Mouse (Mus musculus) midbrain, embryonic 11.5 days (tissue): ENCODE results near the gene Stx8. TPM values are rescaled to one million over a fixed set of nuclear protein-coding genes. Genes with fewer than 3 reads are reported as not detected.

Experiments used
- ATAC-seq: fragments of 200-750 bp; cut with Nextera tagmentation; 2 replicates; pipeline ENCODE4 v1.8.0; 2017; ENCODE audit warnings: moderate TSS enrichment, moderate library complexity; ENCODE audit not compliant: low FRiP score
- DNase-seq: peaks from one replicate; pipeline ENCODE4 v3.0.0; 2015; ENCODE audit warnings: low spot score; ENCODE audit errors: missing footprints
- H3K27ac ChIP-seq: fragments of 300-500 bp; sonication (generic); 2 replicates; pipeline ENCODE4 v1.5.1; 2014; ENCODE audit warnings: low read depth, low read length
- H3K27me3 ChIP-seq: fragments of 300-500 bp; sonication (generic); 2 replicates; pipeline ENCODE4 v1.6.1; 2014; ENCODE audit warnings: mild to moderate bottlenecking, low read length, moderate library complexity, mixed read lengths; ENCODE audit not compliant: control insufficient read depth, insufficient read depth
- H3K36me3 ChIP-seq: fragments of 300-500 bp; sonication (generic); 2 replicates; pipeline ENCODE4 v1.6.1; 2014; ENCODE audit warnings: mild to moderate bottlenecking, low read length, moderate library complexity, mixed read lengths; ENCODE audit not compliant: control insufficient read depth, insufficient read depth
- H3K4me1 ChIP-seq: fragments of 300-500 bp; sonication (generic); 2 replicates; pipeline ENCODE4 v1.6.1; 2014; ENCODE audit warnings: low read length; ENCODE audit not compliant: control insufficient read depth, insufficient read depth
- H3K4me2 ChIP-seq: fragments of 300-500 bp; sonication (generic); 2 replicates; pipeline ENCODE4 v1.6.1; 2014; ENCODE audit warnings: mild to moderate bottlenecking, moderate library complexity
- H3K4me3 ChIP-seq: fragments of 300-500 bp; sonication (generic); 2 replicates; pipeline ENCODE4 v1.5.1; 2014; ENCODE audit warnings: low read depth, low read length
- H3K9ac ChIP-seq: fragments of 300-500 bp; sonication (generic); 2 replicates; pipeline ENCODE4 v1.6.1; 2014; ENCODE audit warnings: low read length
- H3K9me3 ChIP-seq: fragments of 300-500 bp; sonication (generic); 2 replicates; pipeline ENCODE4 v1.6.1; 2016; ENCODE audit warnings: low read length; ENCODE audit not compliant: control insufficient read depth
- WGBS: fragments of 180-500 bp; shearing (Covaris S2); extraction: QIAGEN DNeasy Blood & Tissue Kit; methylation state at CpG from one replicate; pipeline ENCODE4 v1.1.7; 2014; 5-methylcytosine and 5-hydroxymethylcytosine counted together
- polyA plus RNA-seq: library from polyadenylated mRNA; unstranded; fragments of >200 nt; fragmentation: Nextera tagmentation; extraction: Ambion mirVana; gene quantifications from 2 replicates; pipeline ENCODE4 v1.2.1, GENCODE M21; 2014

Gene Stx8
- polyA plus RNA-seq, 1 experiment from 2014 or later = 55.3 TPM

- H3K27me3 ChIP-seq = peaks cover 21% of the 10 kb centered on the region
Observed at GRCm38 (mm10) chr11:67925000-67925399, 41.0 kb upstream of the Stx8 start.

GRCm38 (mm10) chr11:67926348-67927055, 39.5 kb upstream of the Stx8 start:
- Histone ChIP-seq H3K4me1 (peaks cover 7% of the 10 kb centered on the region), H3K36me3 (no peaks in the 10 kb centered on the region), H3K27me3 (peaks cover 6% of the 10 kb centered on the region), H3K9me3 (no peaks in the 10 kb centered on the region; the same call in 1 of the 2 replicates), H3K9ac (no peak overlapping the region), H3K4me2 (no peak overlapping the region), H3K4me3 (no peak overlapping the region), H3K27ac (no peak overlapping the region)
- DNase-seq (no peak), ATAC-seq (no peak)
- WGBS = 18% methylated on average over 10 of the region's 15 CpGs

More at GRCm38 (mm10) chr11:67925000-67925399, 41.0 kb upstream of the Stx8 start:
- no peak for ATAC-seq
- Histone ChIP-seq H3K4me3 (no peak overlapping the region), H3K27ac (no peak overlapping the region), H3K4me2 (no peak overlapping the region), H3K9ac (no peak overlapping the region), H3K9me3 (no peaks in the 10 kb centered on the region), H3K4me1 (peaks cover 7% of the 10 kb centered on the region), H3K36me3 (no peaks in the 10 kb centered on the region)
- DNase-seq = no peak
- WGBS = 88% methylated on average over 13 of the region's 13 CpGs

- no peak overlapping the region for H3K4me3 ChIP-seq
- H3K27me3 ChIP-seq = no peaks in the 10 kb centered on the region
- H3K9me3 ChIP-seq = no peaks in the 10 kb centered on the region; the same call in 1 of the 2 replicates
- H3K9ac ChIP-seq = no peak overlapping the region
- ATAC-seq (no peak), DNase-seq (no peak)
- H3K4me1 ChIP-seq = no peaks in the 10 kb centered on the region
- H3K27ac ChIP-seq = no peak overlapping the region
- no peak overlapping the region for H3K4me2 ChIP-seq
- 95% methylated on average over 3 of the region's 3 CpGs for WGBS
- H3K36me3 ChIP-seq = no peaks in the 10 kb centered on the region
Observed at GRCm38 (mm10) chr11:67932156-67932555, 33.8 kb upstream of the Stx8 start.

- DNase-seq = no peak
- Histone ChIP-seq H3K27ac (no peak overlapping the region), H3K4me1 (no peaks in the 10 kb centered on the region), H3K27me3 (no peaks in the 10 kb centered on the region), H3K4me2 (no peak overlapping the region), H3K9ac (no peak overlapping the region), H3K4me3 (no peak overlapping the region), H3K9me3 (no peaks in the 10 kb centered on the region), H3K36me3 (no peaks in the 10 kb centered on the region)
- ATAC-seq = no peak
- WGBS = 61% methylated on average over 3 of the region's 3 CpGs
Observed at GRCm38 (mm10) chr11:67948229-67948628, 17.8 kb upstream of the Stx8 start.

- ATAC-seq = no peak
- Histone ChIP-seq H3K27me3 (no peaks in the 10 kb centered on the region), H3K4me1 (no peaks in the 10 kb centered on the region), H3K4me2 (no peak overlapping the region), H3K9me3 (no peaks in the 10 kb centered on the region), H3K27ac (no peak overlapping the region), H3K36me3 (no peaks in the 10 kb centered on the region), H3K9ac (no peak overlapping the region), H3K4me3 (no peak overlapping the region)
- 90% methylated on average over 9 of the region's 9 CpGs for WGBS
- DNase-seq = no peak
Observed at GRCm38 (mm10) chr11:67949475-67949874, 16.5 kb upstream of the Stx8 start.

GRCm38 (mm10) chr11:67953604-67954003, 12.4 kb upstream of the Stx8 start:
- no peak for ATAC-seq

GRCm38 (mm10) chr11:67954413-67954812, 11.6 kb upstream of the Stx8 start:
- DNase-seq = no peak
- Histone ChIP-seq H3K9ac (no peak overlapping the region), H3K4me2 (no peak overlapping the region), H3K4me3 (no peak overlapping the region), H3K36me3 (no peaks in the 10 kb centered on the region), H3K27me3 (no peaks in the 10 kb centered on the region), H3K9me3 (no peaks in the 10 kb centered on the region), H3K4me1 (no peaks in the 10 kb centered on the region), H3K27ac (no peak overlapping the region)
- ATAC-seq = no peak
- WGBS = 91% methylated on average over 6 of the region's 6 CpGs

More at GRCm38 (mm10) chr11:67953604-67954003, 12.4 kb upstream of the Stx8 start:
- Histone ChIP-seq H3K9ac (no peak overlapping the region), H3K4me1 (no peaks in the 10 kb centered on the region), H3K36me3 (no peaks in the 10 kb centered on the region), H3K4me2 (no peak overlapping the region), H3K9me3 (no peaks in the 10 kb centered on the region), H3K4me3 (no peak overlapping the region), H3K27me3 (no peaks in the 10 kb centered on the region), H3K27ac (no peak overlapping the region)
- DNase-seq = no peak
- WGBS = 81% methylated on average over 5 of the region's 5 CpGs

- 82% methylated on average over 6 of the region's 6 CpGs for WGBS
- Histone ChIP-seq H3K4me1 (peaks cover 13% of the 10 kb centered on the region; the same call in 1 of the 2 replicates), H3K27ac (no peak overlapping the region), H3K4me2 (no peak overlapping the region), H3K9me3 (no peaks in the 10 kb centered on the region), H3K36me3 (no peaks in the 10 kb centered on the region), H3K9ac (no peak overlapping the region), H3K27me3 (no peaks in the 10 kb centered on the region), H3K4me3 (no peak overlapping the region)
- ATAC-seq (no peak), DNase-seq (no peak)
Observed at GRCm38 (mm10) chr11:67964110-67964509, 1.9 kb upstream of the Stx8 start.

GRCm38 (mm10) chr11:67965242-67965883, 630 bp upstream of the Stx8 start, which contains the start of gene Cfap52:
TSS of gene Cfap52 (minus strand) at chr11:67965651.
- peak within 1 kb of the TSS; percentile 78 for H3K4me2 ChIP-seq
- peak; percentile 63; the same call in 1 of the 2 replicates for ATAC-seq
- WGBS = 6% methylated on average over 15 of the region's 15 CpGs
- no peak within 1 kb of the TSS for H3K27ac ChIP-seq
- peak; percentile 98 for DNase-seq
- no peaks in the 10 kb centered on the region for H3K9me3 ChIP-seq
- H3K9ac ChIP-seq = peak within 1 kb of the TSS; percentile 72
- no peaks in the 10 kb centered on the region for H3K36me3 ChIP-seq
- H3K4me3 ChIP-seq = peak within 1 kb of the TSS; percentile 56
- H3K4me1 ChIP-seq = peaks cover 13% of the 10 kb centered on the region; the same call in 1 of the 2 replicates
- no peaks in the 10 kb centered on the region for H3K27me3 ChIP-seq
